Mouse (Mus musculus) liver, embryonic 15.5 days (tissue): ENCODE data around the gene Camk2n1. TPM values are rescaled to one million over a fixed set of nuclear protein-coding genes. Genes with fewer than 3 reads are reported as not detected.

Experiments used
- ATAC-seq: fragments of 200-750 bp; cut with Nextera tagmentation; 2 replicates; pipeline ENCODE4 v1.8.0; 2017; ENCODE audit warnings: moderate number of reproducible peaks, mild to moderate bottlenecking, moderate library complexity; ENCODE audit not compliant: insufficient read depth
- H3K27ac ChIP-seq: fragments of 300-500 bp; sonication (generic); replicated peaks from 2 replicates; pipeline ENCODE4 v1.5.1; 2015; ENCODE audit warnings: mild to moderate bottlenecking, inconsistent platforms
- H3K27me3 ChIP-seq: fragments of 300-500 bp; sonication (generic); 2 replicates; pipeline ENCODE4 v1.6.1; 2015; ENCODE audit warnings: mild to moderate bottlenecking, inconsistent platforms
- H3K36me3 ChIP-seq: fragments of 300-500 bp; sonication (generic); replicated peaks from 2 replicates; pipeline ENCODE4 v1.6.1; 2015; ENCODE audit warnings: moderate library complexity, mild to moderate bottlenecking, inconsistent platforms
- H3K4me1 ChIP-seq: fragments of 300-500 bp; sonication (generic); replicated peaks from 2 replicates; pipeline ENCODE4 v1.6.1; 2015; ENCODE audit warnings: inconsistent platforms
- H3K4me2 ChIP-seq: fragments of 300-500 bp; sonication (generic); 2 replicates; pipeline ENCODE4 v1.6.1; 2015; ENCODE audit warnings: moderate library complexity, mild to moderate bottlenecking, inconsistent platforms
- H3K4me3 ChIP-seq: fragments of 300-500 bp; sonication (generic); replicated peaks from 2 replicates; pipeline ENCODE4 v1.5.1; 2015; ENCODE audit warnings: mild to moderate bottlenecking, inconsistent platforms
- H3K9ac ChIP-seq: fragments of 300-500 bp; sonication (generic); 2 replicates; pipeline ENCODE4 v1.6.1; 2015; ENCODE audit warnings: moderate library complexity, mild to moderate bottlenecking, inconsistent platforms
- H3K9me3 ChIP-seq: fragments of 300-500 bp; sonication (generic); replicated peaks from 2 replicates; pipeline ENCODE4 v1.6.1; 2016; ENCODE audit warnings: inconsistent platforms
- WGBS: fragments of 180-500 bp; shearing (Covaris S2); methylation state at CpG from one replicate; pipeline ENCODE4 v1.1.7; 2015; ENCODE audit warnings: mixed read lengths; ENCODE audit not compliant: insufficient replicate concordance; 5-methylcytosine and 5-hydroxymethylcytosine counted together
- polyA plus RNA-seq: library from polyadenylated mRNA; unstranded; fragments of >200 nt; fragmentation: Nextera tagmentation; extraction: Ambion mirVana; gene quantifications from 2 replicates; pipeline ENCODE4 v1.2.1, GENCODE M21; 2015

Camk2n1 gene
- polyA plus RNA-seq, 1 experiment from 2014 or later, result 1.4 TPM

DNA sequence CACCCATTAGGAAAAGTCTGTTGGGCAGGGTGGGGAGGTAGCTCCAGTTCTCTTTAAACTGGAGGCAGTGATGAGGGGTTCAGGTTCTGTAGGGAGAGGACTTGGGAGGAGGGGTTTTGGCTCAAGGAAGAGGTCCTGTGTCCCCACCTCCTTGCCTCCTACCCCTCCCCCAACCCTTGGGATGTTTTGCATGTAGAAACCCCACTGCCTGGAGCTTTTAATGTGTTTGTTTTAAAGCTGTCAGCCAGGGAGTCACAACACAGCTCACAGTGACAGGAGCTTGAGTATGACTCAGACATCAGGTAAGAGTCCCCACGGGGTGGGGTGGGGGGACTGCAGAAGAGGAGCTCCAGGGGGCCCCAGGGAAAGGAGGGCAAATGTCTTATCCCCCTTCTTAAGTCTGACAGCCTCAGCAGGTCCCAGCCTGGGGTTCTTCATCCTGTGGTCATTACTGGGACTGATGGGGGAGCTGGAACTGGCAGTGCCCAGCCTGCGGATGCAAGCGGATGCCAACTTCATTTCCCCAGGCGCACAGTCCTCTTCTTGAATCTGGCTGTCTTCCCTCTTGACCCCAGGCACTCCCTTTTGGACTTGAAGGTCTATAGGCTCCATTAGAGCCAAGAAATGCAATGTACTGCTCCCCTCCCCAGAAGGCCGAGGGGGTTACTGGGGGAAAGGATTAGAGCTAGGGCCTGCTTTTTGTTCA lies 4.8 kb downstream of the Camk2n1 start:
- Histone ChIP-seq H3K27me3 (peaks cover 89% of the 10 kb centered on the region), H3K27ac (no peak overlapping the region), H3K4me2 (peak overlapping the region; percentile 34), H3K4me3 (no peak overlapping the region), H3K9me3 (no peaks in the 10 kb centered on the region), H3K4me1 (peaks cover 20% of the 10 kb centered on the region), H3K36me3 (no peaks in the 10 kb centered on the region), H3K9ac (no peak overlapping the region)
- no peak for ATAC-seq
- 40% methylated on average over 5 of the region's 5 CpGs for WGBS

DNA sequence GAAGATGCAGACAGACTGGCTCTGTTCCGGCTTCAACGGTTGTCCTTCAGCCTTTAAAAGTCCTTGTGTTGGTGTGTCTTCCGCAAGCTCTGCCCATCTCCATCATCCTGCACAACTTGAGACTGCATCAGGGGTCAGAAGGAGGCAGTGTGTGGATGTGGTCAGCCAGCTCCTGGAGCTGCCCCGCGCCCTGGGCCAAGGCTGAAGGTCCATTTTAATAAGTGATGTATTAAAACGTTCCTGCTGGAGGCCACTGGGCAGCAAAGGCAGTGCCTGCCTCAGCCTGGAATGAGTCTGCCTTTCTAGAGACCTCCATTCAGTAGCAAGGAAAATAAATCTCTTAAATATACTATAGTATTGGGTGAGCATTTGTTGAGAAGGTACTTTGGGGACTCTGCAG lies 5.7 kb downstream of the Camk2n1 start:
- H3K4me2 ChIP-seq, result peak overlapping the region; percentile 34
- WGBS, result 56% methylated on average over 6 of the region's 6 CpGs
- no peak overlapping the region for H3K9ac ChIP-seq
- no peak overlapping the region for H3K4me3 ChIP-seq
- peaks cover 89% of the 10 kb centered on the region for H3K27me3 ChIP-seq
- ATAC-seq, result peak; percentile 32
- H3K9me3 ChIP-seq, result no peaks in the 10 kb centered on the region
- H3K27ac ChIP-seq, result no peak overlapping the region
- H3K36me3 ChIP-seq, result no peaks in the 10 kb centered on the region
- H3K4me1 ChIP-seq, result peaks cover 25% of the 10 kb centered on the region

DNA sequence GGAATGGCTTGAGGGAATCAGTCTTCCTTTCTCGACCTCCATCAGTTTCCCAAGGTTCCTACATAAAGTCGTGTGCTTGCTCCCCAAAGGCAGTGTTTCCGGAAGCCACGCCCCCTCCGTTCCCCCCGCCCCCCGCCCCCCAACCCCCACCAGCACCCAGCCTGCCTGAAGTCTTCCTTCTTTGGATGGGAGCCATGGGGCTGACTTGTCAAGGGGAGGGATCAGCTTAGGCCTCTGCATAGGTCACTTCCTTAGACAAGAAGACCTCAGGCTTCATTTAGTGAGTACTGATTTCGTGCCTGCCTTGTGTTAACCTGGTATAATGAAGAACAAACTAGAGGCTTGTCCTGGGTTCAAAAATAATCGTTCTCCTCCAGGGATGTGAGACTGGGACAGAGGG lies 6.8 kb downstream of the Camk2n1 start:
- no peak overlapping the region for H3K4me3 ChIP-seq
- H3K27me3 ChIP-seq, result peaks cover 89% of the 10 kb centered on the region
- H3K4me1 ChIP-seq, result peaks cover 28% of the 10 kb centered on the region
- no peak overlapping the region for H3K4me2 ChIP-seq
- no peaks in the 10 kb centered on the region for H3K9me3 ChIP-seq
- H3K36me3 ChIP-seq, result no peaks in the 10 kb centered on the region
- WGBS, result 14% methylated on average over 9 of the region's 9 CpGs
- H3K9ac ChIP-seq, result no peak overlapping the region
- no peak for ATAC-seq
- peak overlapping the region; percentile 38; the same call in 1 of the 2 replicates for H3K27ac ChIP-seq

DNA sequence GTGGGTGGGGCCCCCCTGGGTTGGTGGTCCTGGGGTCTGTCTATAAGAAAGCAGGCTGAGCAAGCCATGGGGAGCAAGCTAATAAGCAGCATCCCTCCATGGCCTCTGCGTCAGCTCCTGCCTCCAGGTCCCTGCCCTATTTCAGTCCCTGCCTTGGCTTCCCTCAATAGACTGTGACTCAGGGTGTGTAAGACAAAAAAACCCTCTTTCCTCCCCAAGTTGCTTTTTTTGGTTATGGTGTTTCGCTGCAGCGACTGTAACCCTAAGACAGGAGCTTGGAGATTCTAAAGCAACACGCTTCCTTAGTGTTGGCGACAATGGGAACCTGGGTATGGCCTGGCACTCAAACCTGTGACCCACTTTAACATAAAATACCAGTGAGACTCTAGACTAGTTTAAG lies 7.4 kb downstream of the Camk2n1 start:
- H3K4me2 ChIP-seq, result no peak overlapping the region
- 78% methylated on average over 5 of the region's 5 CpGs for WGBS

DNA sequence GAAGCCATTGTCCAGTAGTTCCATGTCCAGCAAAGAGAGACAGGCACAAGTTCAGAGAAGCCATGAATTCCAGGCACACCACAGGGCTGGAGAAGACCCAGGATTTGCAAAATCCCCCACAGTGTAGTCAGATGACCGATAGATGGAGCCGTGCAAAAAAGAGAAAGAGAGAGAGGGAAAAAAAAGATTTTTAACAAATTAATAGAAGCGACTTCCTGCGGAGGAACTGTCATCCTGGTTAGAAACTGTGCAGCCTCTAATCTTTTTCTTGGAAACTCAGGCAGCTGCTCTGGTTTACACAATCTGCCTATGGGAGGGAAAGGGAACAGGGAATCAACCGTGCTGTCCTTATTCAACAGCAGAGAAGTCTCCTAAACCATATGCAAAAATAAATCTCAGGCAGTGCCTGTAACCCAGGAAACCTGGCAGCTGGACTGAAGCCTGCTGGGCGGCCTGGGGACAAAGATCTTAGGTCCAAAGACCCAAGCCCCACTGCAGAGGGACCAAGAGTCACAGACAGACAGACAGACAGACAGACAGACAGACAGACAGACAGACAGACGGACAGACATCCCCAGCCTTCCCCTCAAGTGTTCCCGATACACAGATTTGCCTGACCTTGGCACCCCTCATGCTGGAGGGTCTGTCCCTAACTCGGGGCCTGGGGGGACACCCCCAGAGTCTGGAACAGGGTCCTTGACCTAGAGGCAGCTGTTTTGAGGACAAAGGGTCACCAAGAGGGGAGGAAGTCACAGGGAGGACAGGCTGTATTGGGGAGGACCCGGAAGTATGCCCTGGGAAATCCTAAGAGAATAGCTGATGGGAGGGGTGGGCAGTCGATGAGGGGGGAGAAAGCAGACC lies 9.1 kb downstream of the Camk2n1 start:
- no peak for ATAC-seq
- Histone ChIP-seq H3K27ac (peak overlapping the region; percentile 66), H3K4me3 (no peak overlapping the region), H3K27me3 (peaks cover 81% of the 10 kb centered on the region), H3K9ac (no peak overlapping the region), H3K9me3 (no peaks in the 10 kb centered on the region), H3K4me2 (peak overlapping the region; percentile 39), H3K36me3 (no peaks in the 10 kb centered on the region), H3K4me1 (peaks cover 28% of the 10 kb centered on the region)
- WGBS, result 4% methylated on average over 11 of the region's 11 CpGs

More for the DNA sequence above, 7.4 kb downstream of the Camk2n1 start:
- H3K27ac ChIP-seq, result no peak overlapping the region
- no peak overlapping the region for H3K4me3 ChIP-seq
- H3K27me3 ChIP-seq, result peaks cover 89% of the 10 kb centered on the region
- H3K9ac ChIP-seq, result no peak overlapping the region
- no peaks in the 10 kb centered on the region for H3K9me3 ChIP-seq
- H3K4me1 ChIP-seq, result peaks cover 28% of the 10 kb centered on the region
- no peaks in the 10 kb centered on the region for H3K36me3 ChIP-seq
- no peak for ATAC-seq

DNA sequence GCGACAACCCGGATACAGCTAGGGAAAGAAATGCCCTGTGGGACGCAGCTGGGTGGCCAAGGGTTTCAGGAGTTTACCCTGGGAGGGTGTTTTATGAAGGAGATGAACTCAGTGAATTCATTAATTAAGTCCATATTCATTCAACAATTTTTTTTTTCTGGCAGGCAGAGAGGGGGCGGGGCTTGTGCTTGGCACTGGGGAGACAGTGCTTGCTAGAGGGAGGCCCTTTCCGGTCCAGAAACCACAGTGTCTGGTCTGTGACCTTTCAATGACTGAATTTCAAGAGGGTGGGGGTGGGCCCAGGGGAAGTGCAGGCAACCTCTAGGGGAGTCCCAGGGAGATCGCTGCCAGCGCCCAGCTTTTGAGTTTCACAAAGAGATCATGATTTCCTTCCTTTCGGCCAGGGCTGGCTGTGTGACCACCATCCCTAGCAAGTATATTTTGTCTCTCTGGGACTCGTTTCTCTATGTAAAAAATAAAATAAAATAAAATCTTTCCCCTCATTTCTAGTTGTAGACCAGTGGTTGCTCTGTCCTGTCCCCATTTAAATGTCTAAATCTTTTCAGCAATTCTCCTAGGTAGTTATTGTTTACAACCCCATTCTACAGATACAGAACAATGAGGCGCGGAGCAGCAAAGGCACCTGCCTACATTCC lies 9.8 kb downstream of the Camk2n1 start:
- ATAC-seq, result peak; percentile 66

DNA sequence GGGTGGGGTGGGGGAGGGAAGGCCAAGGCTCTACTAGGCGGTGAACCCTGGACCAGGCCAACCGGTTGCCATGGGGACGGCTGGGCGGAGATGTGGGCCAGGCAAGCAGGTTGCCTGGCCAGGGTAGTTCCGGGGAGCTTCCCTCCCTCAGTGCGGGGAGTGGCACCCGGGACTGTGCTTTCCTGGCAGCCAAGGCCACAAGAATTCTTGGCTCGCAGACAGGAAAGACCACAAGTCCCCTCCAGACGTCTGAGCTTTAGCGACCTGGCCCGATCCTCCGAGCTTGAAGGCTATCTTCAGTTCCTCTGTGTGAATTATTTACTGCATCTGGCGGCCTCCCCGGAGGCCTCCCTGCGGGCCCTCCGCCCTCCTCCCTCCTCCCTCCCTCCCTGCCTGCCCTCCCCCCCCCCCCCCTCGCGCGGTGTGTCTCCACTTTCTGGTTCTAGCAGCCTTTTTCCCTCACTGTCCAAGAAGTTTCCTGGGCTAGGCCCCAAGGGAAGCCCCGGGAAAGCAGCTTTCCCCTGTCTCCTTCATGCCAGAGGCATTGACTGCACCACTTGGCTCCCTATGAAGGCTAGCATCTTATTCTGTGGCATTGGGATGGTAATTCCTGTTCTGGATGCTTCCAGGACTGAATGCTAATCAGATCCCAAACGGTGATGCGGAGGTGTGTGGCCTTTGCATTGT lies 10.7 kb downstream of the Camk2n1 start:
- Histone ChIP-seq H3K4me1 (peaks cover 28% of the 10 kb centered on the region), H3K9ac (no peak overlapping the region), H3K27me3 (peaks cover 76% of the 10 kb centered on the region), H3K36me3 (no peaks in the 10 kb centered on the region), H3K9me3 (no peaks in the 10 kb centered on the region), H3K4me3 (0 out of 2 replicates have a peak overlapping the region, but pooled peaks have one; percentile 24), H3K4me2 (peak overlapping the region; percentile 39), H3K27ac (0 out of 2 replicates have a peak overlapping the region, but pooled peaks have one; percentile 48)
- WGBS, result 2% methylated on average over 20 of the region's 22 CpGs
- ATAC-seq, result peak; percentile 58

More for the DNA sequence above, 9.8 kb downstream of the Camk2n1 start:
- peak overlapping the region; percentile 39 for H3K4me2 ChIP-seq
- no peak overlapping the region for H3K4me3 ChIP-seq
- no peaks in the 10 kb centered on the region for H3K9me3 ChIP-seq
- H3K36me3 ChIP-seq, result no peaks in the 10 kb centered on the region
- no peak overlapping the region for H3K9ac ChIP-seq
- 2% methylated on average over 11 of the region's 11 CpGs for WGBS
- peak overlapping the region; percentile 66 for H3K27ac ChIP-seq
- peaks cover 79% of the 10 kb centered on the region for H3K27me3 ChIP-seq
- peaks cover 28% of the 10 kb centered on the region for H3K4me1 ChIP-seq

DNA sequence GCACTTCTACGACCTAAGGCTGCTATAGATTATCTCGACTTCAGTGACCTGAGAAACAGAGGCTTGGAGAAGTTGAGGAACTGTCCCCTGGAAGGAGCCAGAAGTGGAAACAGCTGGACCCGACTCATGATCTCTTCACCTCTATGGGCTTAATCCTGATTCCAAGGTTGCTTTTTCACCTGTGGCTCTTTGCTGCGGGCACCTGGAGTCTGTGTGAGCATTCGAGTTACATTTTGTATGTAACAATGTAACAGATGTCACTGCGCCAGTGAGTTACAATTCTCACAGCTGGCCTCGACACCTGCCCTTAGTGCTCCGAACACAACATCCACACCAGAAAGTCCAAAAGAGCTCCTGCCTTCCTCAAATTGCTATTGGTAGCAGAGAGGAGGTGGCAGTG lies 11.3 kb downstream of the Camk2n1 start:
- no peaks in the 10 kb centered on the region for H3K36me3 ChIP-seq
- no peak overlapping the region for H3K4me3 ChIP-seq
- WGBS, result 27% methylated on average over 8 of the region's 8 CpGs
- peaks cover 28% of the 10 kb centered on the region for H3K4me1 ChIP-seq
- H3K27ac ChIP-seq, result no peak overlapping the region
- peaks cover 71% of the 10 kb centered on the region for H3K27me3 ChIP-seq
- no peaks in the 10 kb centered on the region for H3K9me3 ChIP-seq
- ATAC-seq, result no peak
- no peak overlapping the region for H3K9ac ChIP-seq
- no peak overlapping the region for H3K4me2 ChIP-seq

DNA sequence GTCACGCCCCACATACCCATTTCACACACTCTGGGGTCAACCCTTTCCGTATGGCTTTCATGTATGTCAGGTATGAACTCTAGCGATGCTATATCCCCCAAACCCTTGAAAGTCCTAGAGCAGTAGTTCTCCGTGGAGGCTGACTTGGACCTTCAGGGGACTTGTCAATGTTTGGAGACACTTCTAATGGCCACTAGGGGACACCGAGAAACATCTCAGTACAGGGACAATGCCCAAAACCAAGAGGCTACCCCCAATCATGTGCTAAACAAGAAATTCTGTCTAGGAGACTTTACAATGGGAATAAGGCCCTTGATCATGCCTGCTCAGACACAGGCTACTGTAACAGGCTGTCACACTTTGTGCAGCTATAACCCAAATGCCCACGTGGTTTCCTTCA lies 12.6 kb downstream of the Camk2n1 start:
- H3K4me2 ChIP-seq, result no peak overlapping the region
- H3K4me3 ChIP-seq, result no peak overlapping the region
- peaks cover 66% of the 10 kb centered on the region for H3K27me3 ChIP-seq
- no peak for ATAC-seq
- H3K9ac ChIP-seq, result no peak overlapping the region
- 54% methylated on average over 6 of the region's 6 CpGs for WGBS
- H3K4me1 ChIP-seq, result peaks cover 21% of the 10 kb centered on the region
- no peak overlapping the region for H3K27ac ChIP-seq
- H3K9me3 ChIP-seq, result no peaks in the 10 kb centered on the region
- no peaks in the 10 kb centered on the region for H3K36me3 ChIP-seq

DNA sequence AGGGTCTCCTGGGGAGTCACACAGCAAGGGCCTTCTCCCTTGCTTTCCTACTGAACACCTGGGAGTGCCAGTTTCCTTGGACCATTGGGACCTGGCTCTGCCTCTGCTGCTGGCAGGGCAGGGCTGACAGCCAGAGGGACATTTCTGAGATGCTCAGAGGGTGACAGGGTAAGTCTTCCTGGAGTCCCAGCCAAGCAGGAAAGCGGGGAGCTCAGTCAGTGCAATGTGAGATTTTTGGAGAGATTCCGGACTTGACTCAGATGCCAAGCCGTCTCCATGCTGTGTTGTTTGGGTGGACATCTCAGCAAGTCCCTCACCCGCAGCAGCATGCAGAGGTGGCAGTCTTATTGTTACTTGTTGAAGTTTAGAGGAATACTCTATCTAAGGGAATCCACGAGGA lies 13.3 kb downstream of the Camk2n1 start:
- Histone ChIP-seq H3K4me1 (peaks cover 21% of the 10 kb centered on the region), H3K9ac (no peak overlapping the region), H3K4me3 (no peak overlapping the region), H3K27me3 (peaks cover 60% of the 10 kb centered on the region), H3K4me2 (no peak overlapping the region), H3K27ac (no peak overlapping the region), H3K36me3 (no peaks in the 10 kb centered on the region), H3K9me3 (no peaks in the 10 kb centered on the region)
- 67% methylated on average over 5 of the region's 5 CpGs for WGBS
- no peak for ATAC-seq
